Mouse (Mus musculus): ENCODE measurements at regions not wholly inside any gene's neighbourhood (a gene's known extent, or its start where the extent isn't known, plus 50 kb on each side); places are given as distances from the start of the nearest gene placed in this dataset.

DNA sequence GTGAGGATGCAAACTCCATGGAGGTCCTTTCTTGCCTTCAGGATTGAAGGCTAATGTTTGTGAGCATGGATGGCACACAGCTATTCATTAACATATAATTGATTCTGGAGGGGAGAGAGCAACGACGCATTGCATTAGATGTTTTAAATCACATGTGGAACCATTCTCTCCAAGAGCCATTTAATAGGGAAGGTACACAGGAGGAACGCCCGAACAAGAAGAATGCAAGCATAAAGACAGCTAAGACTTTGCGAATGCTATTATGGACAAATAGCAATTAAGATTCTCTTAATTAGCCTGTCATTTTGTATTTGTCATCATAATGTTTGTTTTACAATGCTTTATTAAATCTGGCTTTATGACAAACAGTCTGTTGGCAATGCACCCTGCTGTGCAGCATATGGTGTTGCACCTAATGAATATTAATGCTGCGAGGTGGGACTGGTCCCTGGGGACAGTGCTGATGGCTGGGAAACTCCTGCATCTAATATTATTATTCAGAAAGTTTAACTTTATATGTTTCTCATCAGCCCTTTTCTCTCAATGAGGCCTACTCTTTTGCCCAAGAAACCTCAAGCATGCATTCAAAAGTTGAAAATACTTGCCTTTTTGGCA is 497.5 kb downstream of the Pros1 start:
- Histone ChIP-seq H3K9ac (replicated peaks; ENCODE audit: low read depth, low read length) (no peak overlapping the region), H3K4me3 (ENCODE audit: low read depth, low read length) (no peak overlapping the region), H3K27me3 (ENCODE audit: control insufficient read depth, insufficient read depth, low read length) (no peaks in the 10 kb centered on the region), H3K27ac (ENCODE audit: low read depth, low read length) (no peak overlapping the region), H3K36me3 (ENCODE audit: control insufficient read depth, insufficient read depth, low read length) (no peaks in the 10 kb centered on the region), H3K9me3 (ENCODE audit: control insufficient read depth, low read length) (no peaks in the 10 kb centered on the region), H3K4me2 (ENCODE audit: low read depth, low read length) (no peak overlapping the region), H3K4me1 (ENCODE audit: control insufficient read depth, insufficient read depth, low read length) (no peaks in the 10 kb centered on the region)
- ATAC-seq (ENCODE audit: low read depth): peak; percentile 80
- 25% methylated on average over 6 of the region's 6 CpGs for WGBS

DNA sequence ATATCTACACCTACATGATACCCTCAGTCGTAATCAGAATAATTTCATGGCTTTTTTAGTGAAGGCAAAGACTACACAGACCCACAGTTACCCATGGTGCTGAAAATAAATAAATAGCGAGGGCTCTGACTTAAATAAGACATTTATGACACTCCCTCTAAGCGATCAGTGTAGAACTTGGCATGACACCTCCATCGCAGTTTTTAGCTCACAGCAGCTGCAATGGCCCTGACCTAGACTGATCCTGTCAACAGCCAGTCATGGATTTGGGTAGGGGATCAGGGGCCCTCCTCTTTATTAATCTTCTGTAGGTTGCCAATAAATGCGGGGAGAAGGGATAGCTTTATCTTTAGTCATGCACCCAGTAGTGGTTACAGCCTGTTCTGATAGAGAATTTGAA is 494.1 kb downstream of the Epha3 start:
- H3K36me3 ChIP-seq (ENCODE audit: control insufficient read depth, insufficient read depth, low read length): no peaks in the 10 kb centered on the region
- H3K9ac ChIP-seq (replicated peaks; ENCODE audit: low read depth, low read length): no peak overlapping the region
- no peaks in the 10 kb centered on the region for H3K27me3 ChIP-seq (ENCODE audit: control insufficient read depth, insufficient read depth, low read length)
- no peak for ATAC-seq (ENCODE audit: low read depth)
- H3K4me2 ChIP-seq (ENCODE audit: low read depth, low read length): no peak overlapping the region
- WGBS: 93% methylated on average over 5 of the region's 5 CpGs
- no peak overlapping the region for H3K4me3 ChIP-seq (ENCODE audit: low read depth, low read length)
- no peaks in the 10 kb centered on the region for H3K4me1 ChIP-seq (ENCODE audit: control insufficient read depth, insufficient read depth, low read length)
- H3K9me3 ChIP-seq (ENCODE audit: control insufficient read depth, low read length): no peaks in the 10 kb centered on the region
- H3K27ac ChIP-seq (ENCODE audit: low read depth, low read length): no peak overlapping the region

DNA sequence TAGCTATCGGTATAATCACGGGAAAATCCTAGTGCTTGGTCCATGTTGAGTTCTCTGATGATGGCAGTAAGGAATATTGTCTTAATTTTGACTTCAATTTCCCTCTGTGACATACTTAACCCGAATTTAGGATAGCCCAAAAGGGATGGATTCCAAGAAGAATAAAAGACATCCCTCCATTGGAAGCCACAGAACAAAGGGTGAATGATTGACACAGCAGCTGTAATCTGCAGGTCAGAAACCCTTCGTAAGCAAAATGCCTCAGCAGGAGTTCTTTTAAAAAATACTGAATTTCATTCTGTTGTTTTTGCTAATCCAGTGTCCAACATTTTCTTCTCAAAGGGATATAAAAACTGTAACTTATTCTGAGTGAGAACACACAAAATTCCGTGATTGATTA is 492.7 kb downstream of the Epha3 start:
- WGBS: 62% methylated on average over 5 of the region's 5 CpGs
- Histone ChIP-seq H3K4me1 (ENCODE audit: control insufficient read depth, insufficient read depth, low read length) (no peaks in the 10 kb centered on the region), H3K27ac (ENCODE audit: low read depth, low read length) (no peak overlapping the region), H3K9me3 (ENCODE audit: control insufficient read depth, low read length) (no peaks in the 10 kb centered on the region), H3K9ac (replicated peaks; ENCODE audit: low read depth, low read length) (no peak overlapping the region), H3K27me3 (ENCODE audit: control insufficient read depth, insufficient read depth, low read length) (no peaks in the 10 kb centered on the region), H3K4me3 (ENCODE audit: low read depth, low read length) (no peak overlapping the region), H3K36me3 (ENCODE audit: control insufficient read depth, insufficient read depth, low read length) (no peaks in the 10 kb centered on the region), H3K4me2 (ENCODE audit: low read depth, low read length) (no peak overlapping the region)
- no peak for ATAC-seq (ENCODE audit: low read depth)

DNA sequence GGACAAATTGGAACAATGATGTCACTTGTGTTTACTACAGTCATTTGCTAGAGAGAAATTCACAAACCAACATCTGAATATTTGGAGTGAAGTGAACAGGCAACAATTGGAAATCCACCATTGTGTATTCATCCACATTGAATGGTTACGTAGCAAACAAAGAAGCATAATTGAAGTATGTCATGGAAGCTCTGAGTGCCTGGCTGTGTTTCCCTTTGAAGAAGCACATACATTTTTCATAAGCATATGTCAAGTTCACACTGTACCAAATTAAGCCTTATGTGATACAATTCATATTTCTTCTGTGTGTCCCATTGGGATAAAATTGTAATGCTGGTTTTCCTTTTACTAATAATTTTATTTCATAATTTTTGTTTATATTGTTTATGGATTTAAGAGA is 459.0 kb downstream of the Epha3 start:
- no peaks in the 10 kb centered on the region for H3K9me3 ChIP-seq (ENCODE audit: control insufficient read depth, low read length)
- H3K4me2 ChIP-seq (ENCODE audit: low read depth, low read length): no peak overlapping the region
- no peaks in the 10 kb centered on the region for H3K36me3 ChIP-seq (ENCODE audit: control insufficient read depth, insufficient read depth, low read length)
- 80% methylated on average over 1 of the region's 1 CpGs for WGBS
- no peak overlapping the region for H3K9ac ChIP-seq (replicated peaks; ENCODE audit: low read depth, low read length)
- H3K4me3 ChIP-seq (ENCODE audit: low read depth, low read length): no peak overlapping the region
- no peaks in the 10 kb centered on the region for H3K27me3 ChIP-seq (ENCODE audit: control insufficient read depth, insufficient read depth, low read length)
- H3K4me1 ChIP-seq (ENCODE audit: control insufficient read depth, insufficient read depth, low read length): no peaks in the 10 kb centered on the region
- no peak overlapping the region for H3K27ac ChIP-seq (ENCODE audit: low read depth, low read length)
- ATAC-seq (ENCODE audit: low read depth): no peak

DNA sequence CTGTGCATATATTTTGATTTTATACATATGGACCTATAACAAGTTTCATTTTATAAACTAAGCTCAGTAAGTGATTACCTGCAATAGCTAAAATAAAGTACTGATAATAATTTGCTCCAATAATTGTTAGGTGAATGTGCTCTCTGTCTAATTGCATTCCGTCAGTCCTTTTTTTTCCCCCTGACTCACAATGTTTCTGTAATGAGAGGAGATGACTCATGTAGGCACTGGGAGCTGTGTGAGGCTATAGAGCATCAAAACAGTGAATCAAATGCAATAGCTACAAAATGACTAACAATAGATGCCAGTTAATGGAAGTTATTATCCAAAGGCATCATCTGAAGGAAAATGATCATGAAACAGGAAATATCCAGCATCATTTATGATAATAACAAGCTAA is 451.3 kb downstream of the Epha3 start:
- no peaks in the 10 kb centered on the region for H3K36me3 ChIP-seq (ENCODE audit: control insufficient read depth, insufficient read depth, low read length)
- no peak overlapping the region for H3K4me3 ChIP-seq (ENCODE audit: low read depth, low read length)
- H3K9me3 ChIP-seq (ENCODE audit: control insufficient read depth, low read length): no peaks in the 10 kb centered on the region
- H3K27ac ChIP-seq (ENCODE audit: low read depth, low read length): no peak overlapping the region
- H3K27me3 ChIP-seq (ENCODE audit: control insufficient read depth, insufficient read depth, low read length): no peaks in the 10 kb centered on the region
- ATAC-seq (ENCODE audit: low read depth): no peak
- 72% methylated on average over 1 of the region's 1 CpGs for WGBS
- no peak overlapping the region for H3K4me2 ChIP-seq (ENCODE audit: low read depth, low read length)
- no peak overlapping the region for H3K9ac ChIP-seq (replicated peaks; ENCODE audit: low read depth, low read length)
- H3K4me1 ChIP-seq (ENCODE audit: control insufficient read depth, insufficient read depth, low read length): no peaks in the 10 kb centered on the region

DNA sequence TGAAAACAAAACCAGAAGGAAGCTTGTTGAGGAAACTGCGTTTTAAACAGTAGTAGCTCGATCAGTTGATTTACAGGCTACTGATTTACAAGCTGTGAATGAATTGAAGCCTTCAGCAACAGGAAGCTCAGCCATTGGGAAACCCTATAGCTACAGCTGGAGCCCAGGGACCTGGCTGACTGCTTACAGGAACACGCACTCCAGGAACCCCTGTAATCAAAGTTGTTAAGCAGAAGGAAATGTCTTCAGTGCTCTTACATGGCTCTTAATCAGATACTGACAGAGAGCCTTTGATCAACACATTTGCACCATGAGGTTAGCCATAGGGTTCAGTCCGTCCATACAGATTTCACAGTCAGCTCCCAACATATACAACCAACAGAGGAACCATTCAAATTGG is 411.7 kb downstream of the Epha3 start:
- no peaks in the 10 kb centered on the region for H3K27me3 ChIP-seq (ENCODE audit: control insufficient read depth, insufficient read depth, low read length)
- no peak overlapping the region for H3K4me3 ChIP-seq (ENCODE audit: low read depth, low read length)
- H3K27ac ChIP-seq (ENCODE audit: low read depth, low read length): no peak overlapping the region
- H3K36me3 ChIP-seq (ENCODE audit: control insufficient read depth, insufficient read depth, low read length): no peaks in the 10 kb centered on the region
- no peak overlapping the region for H3K4me2 ChIP-seq (ENCODE audit: low read depth, low read length)
- no peaks in the 10 kb centered on the region for H3K4me1 ChIP-seq (ENCODE audit: control insufficient read depth, insufficient read depth, low read length)
- no peak overlapping the region for H3K9ac ChIP-seq (replicated peaks; ENCODE audit: low read depth, low read length)
- no peaks in the 10 kb centered on the region for H3K9me3 ChIP-seq (ENCODE audit: control insufficient read depth, low read length)
- ATAC-seq (ENCODE audit: low read depth): no peak
- WGBS: 39% methylated on average over 4 of the region's 4 CpGs

DNA sequence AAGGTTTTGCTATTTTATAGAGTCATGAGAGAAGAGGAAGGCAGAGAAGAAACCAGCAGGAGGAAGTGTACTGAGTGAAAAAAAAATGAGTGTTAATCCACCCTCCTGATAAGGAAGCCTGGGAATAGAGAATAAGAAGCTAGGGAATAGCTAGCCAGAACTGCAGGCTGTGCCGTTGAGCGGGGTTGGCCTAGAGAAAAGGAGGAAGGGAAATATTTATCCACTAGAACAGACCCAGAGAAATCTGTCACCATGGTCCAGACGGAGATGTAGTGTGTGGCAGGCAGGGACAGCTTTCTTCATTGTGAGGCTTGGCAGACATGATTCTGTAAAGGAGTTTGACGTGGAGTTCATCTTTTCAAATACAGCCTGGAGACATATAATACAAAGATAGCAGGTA is 397.4 kb downstream of the Epha3 start:
- H3K27ac ChIP-seq (ENCODE audit: low read depth, low read length): no peak overlapping the region
- no peak overlapping the region for H3K4me3 ChIP-seq (ENCODE audit: low read depth, low read length)
- no peaks in the 10 kb centered on the region for H3K4me1 ChIP-seq (ENCODE audit: control insufficient read depth, insufficient read depth, low read length)
- ATAC-seq (ENCODE audit: low read depth): no peak
- H3K9me3 ChIP-seq (ENCODE audit: control insufficient read depth, low read length): no peaks in the 10 kb centered on the region
- no peak overlapping the region for H3K4me2 ChIP-seq (ENCODE audit: low read depth, low read length)
- no peak overlapping the region for H3K9ac ChIP-seq (replicated peaks; ENCODE audit: low read depth, low read length)
- H3K27me3 ChIP-seq (ENCODE audit: control insufficient read depth, insufficient read depth, low read length): no peaks in the 10 kb centered on the region
- WGBS: 92% methylated on average over 4 of the region's 4 CpGs
- H3K36me3 ChIP-seq (ENCODE audit: control insufficient read depth, insufficient read depth, low read length): no peaks in the 10 kb centered on the region

DNA sequence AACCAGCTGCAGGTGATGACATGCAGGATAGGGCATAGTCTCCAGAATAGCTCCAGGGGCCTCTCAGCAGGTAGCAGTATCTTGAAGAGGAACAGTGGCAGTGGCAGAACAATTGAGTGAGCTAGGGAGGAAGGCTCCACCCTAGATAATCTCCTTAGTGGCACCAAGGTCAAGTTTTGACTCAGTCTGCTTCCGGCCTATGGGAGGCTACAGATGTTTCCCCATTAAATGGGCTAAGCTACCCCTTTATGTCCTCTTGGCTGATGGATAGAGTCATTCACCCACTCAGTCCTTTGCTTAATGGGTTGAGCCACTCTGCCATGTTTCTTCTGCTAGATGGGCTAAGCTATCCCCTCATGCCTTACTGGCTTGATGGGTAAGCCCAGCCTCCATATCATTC is 395.1 kb downstream of the Epha3 start:
- Histone ChIP-seq H3K36me3 (ENCODE audit: control insufficient read depth, insufficient read depth, low read length) (no peaks in the 10 kb centered on the region), H3K27ac (ENCODE audit: low read depth, low read length) (no peak overlapping the region), H3K4me3 (ENCODE audit: low read depth, low read length) (no peak overlapping the region), H3K4me2 (ENCODE audit: low read depth, low read length) (no peak overlapping the region), H3K9ac (replicated peaks; ENCODE audit: low read depth, low read length) (no peak overlapping the region), H3K27me3 (ENCODE audit: control insufficient read depth, insufficient read depth, low read length) (no peaks in the 10 kb centered on the region), H3K4me1 (ENCODE audit: control insufficient read depth, insufficient read depth, low read length) (no peaks in the 10 kb centered on the region), H3K9me3 (ENCODE audit: control insufficient read depth, low read length) (no peaks in the 10 kb centered on the region)
- WGBS: 96% methylated on average over 1 of the region's 1 CpGs
- ATAC-seq (ENCODE audit: low read depth): no peak

Data from neural tube, embryonic 14.5 days (tissue).